Mouse (Mus musculus) myocyte (in vitro differentiated cells): ENCODE data around the gene Bmper.

ENCODE experiments used
- E2F4 ChIP-seq: IDR thresholded peaks from one replicate; pipeline ENCODE4 v1.6.1; 2011; ENCODE audit warnings: mild to moderate bottlenecking, control low read depth, moderate library complexity; ENCODE audit not compliant: insufficient read depth
- MAX ChIP-seq: IDR thresholded peaks from one replicate; pipeline ENCODE4 v1.6.1; 2011; ENCODE audit warnings: low read depth, mild to moderate bottlenecking, control low read depth
- MYOD1 ChIP-seq, 3 experiments: IDR thresholded peaks; one replicate each; pipeline ENCODE4 v1.6.1; 2011; ENCODE audit warnings: control low read depth in 2 of 3, low read depth in 2 of 3, mild to moderate bottlenecking in 2 of 3, moderate library complexity in 1 of 3; ENCODE audit not compliant: insufficient read length in 2 of 3, control insufficient read depth in 1 of 3
- POLR2A ChIP-seq: IDR thresholded peaks from one replicate; pipeline ENCODE4 v1.6.1; 2011; ENCODE audit warnings: low read depth, mild to moderate bottlenecking, control low read depth, moderate library complexity; ENCODE audit not compliant: insufficient read length
- SRF ChIP-seq: IDR thresholded peaks from one replicate; pipeline ENCODE4 v1.6.1; 2011; ENCODE audit warnings: low read depth; ENCODE audit not compliant: control insufficient read depth, insufficient read length
- TCF12 ChIP-seq: IDR thresholded peaks from one replicate; pipeline ENCODE4 v1.6.1; 2011; ENCODE audit warnings: mild to moderate bottlenecking, control low read depth; ENCODE audit not compliant: poor library complexity, insufficient read depth, severe bottlenecking

- TF ChIP-seq MYOD1 (IDR thresholded peaks at IDR 0.05; ENCODE audit: control insufficient read depth in 1 of 3, insufficient read length in 2 of 3, low read depth in 2 of 3) (no peak), MAX (no peak), SRF (no peak), POLR2A (no peak), E2F4 (no peak), TCF12 (no peak)
Measured at GRCm38 (mm10) chr9:23423748-23424147, 200.9 kb downstream of the Bmper start.
